Mouse (Mus musculus) heart, postnatal 25 days (tissue): Measurements from ENCODE around the gene Iqcf4. TPM values are rescaled to one million over a fixed set of nuclear protein-coding genes. Genes with fewer than 3 reads are reported as not detected.
"Not testable (repeated sequence)": the region's sequence is repeated elsewhere in the genome, so short reads cannot be mapped to it uniquely, and the experiment has no call there.

Experiments used
- DNase-seq: peaks from one replicate; pipeline ENCODE4 v3.0.0; 2022; ENCODE audit warnings: low spot score
- intact Hi-C: fragments of 180-260 bp; cut with DNase I; formaldehyde crosslinking; loops from one replicate; pipeline ENCODE4 v1.15.1; 2025
- total RNA-seq, 2 experiments: library from RNA; stranded (reverse); gene quantifications; 2 replicates each; pipeline ENCODE4 v1.2.3; 2021

Iqcf4 gene
- not detected for total RNA-seq

- intact Hi-C loops, result no loop called here
- DNase-seq, result no peak
Measured at GRCm38 (mm10) chr9:106570896-106571295, at the start of gene Iqcf4. Iqcf4 (minus strand) TSS chr9:106570996.

- no peak for DNase-seq
- intact Hi-C loops, result no loop called here
Measured at GRCm38 (mm10) chr9:106617496-106617895, 46.7 kb upstream of the Iqcf4 start.

- DNase-seq, result no peak
Measured at GRCm38 (mm10) chr9:106616306-106616705, 45.5 kb upstream of the Iqcf4 start.

GRCm38 (mm10) chr9:106614616-106615015 is 43.8 kb upstream of the Iqcf4 start:
- intact Hi-C loops, result no loop called here
- DNase-seq, result no peak

More at GRCm38 (mm10) chr9:106616306-106616705, 45.5 kb upstream of the Iqcf4 start:
- intact Hi-C loops, result no loop called here

- DNase-seq, result no peak
- intact Hi-C loops, result no loop called here
Measured at GRCm38 (mm10) chr9:106613951-106614350, 43.2 kb upstream of the Iqcf4 start.

- DNase-seq, result no peak
- intact Hi-C loops, result no loop called here
Measured at GRCm38 (mm10) chr9:106610727-106611126, 39.9 kb upstream of the Iqcf4 start.

GRCm38 (mm10) chr9:106600546-106600945 is 29.8 kb upstream of the Iqcf4 start:
- DNase-seq, result no peak
- intact Hi-C loops, result no loop called here

GRCm38 (mm10) chr9:106598466-106598865 is 27.7 kb upstream of the Iqcf4 start:
- intact Hi-C loops, result no loop called here

GRCm38 (mm10) chr9:106595836-106596235 is 25.0 kb upstream of the Iqcf4 start:
- no peak for DNase-seq
- intact Hi-C loops, result no loop called here

More at GRCm38 (mm10) chr9:106598466-106598865, 27.7 kb upstream of the Iqcf4 start:
- DNase-seq, result no peak

GRCm38 (mm10) chr9:106595402-106595801 is 24.6 kb upstream of the Iqcf4 start:
- intact Hi-C loops, result not testable (repeated sequence)

GRCm38 (mm10) chr9:106592158-106592557 is 21.4 kb upstream of the Iqcf4 start:
- intact Hi-C loops, result no loop called here
- no peak for DNase-seq

More at GRCm38 (mm10) chr9:106595402-106595801, 24.6 kb upstream of the Iqcf4 start:
- not testable (repeated sequence) for DNase-seq

GRCm38 (mm10) chr9:106582552-106582951 is 11.8 kb upstream of the Iqcf4 start:
- intact Hi-C loops, result no loop called here
- no peak for DNase-seq

GRCm38 (mm10) chr9:106580016-106580415 is 9.2 kb upstream of the Iqcf4 start:
- intact Hi-C loops, result no loop called here
- DNase-seq, result no peak

GRCm38 (mm10) chr9:106576112-106576511 is 5.3 kb upstream of the Iqcf4 start:
- no peak for DNase-seq
- intact Hi-C loops, result no loop called here

GRCm38 (mm10) chr9:106573366-106573765 is 2.6 kb upstream of the Iqcf4 start:
- intact Hi-C loops, result no loop called here
- DNase-seq, result no peak

GRCm38 (mm10) chr9:106572186-106572585 is 1.4 kb upstream of the Iqcf4 start:
- intact Hi-C loops, result no loop called here

GRCm38 (mm10) chr9:106566437-106566836 is 4.4 kb downstream of the Iqcf4 start:
- intact Hi-C loops, result no loop called here
- DNase-seq, result no peak

More at GRCm38 (mm10) chr9:106572186-106572585, 1.4 kb upstream of the Iqcf4 start:
- no peak for DNase-seq

GRCm38 (mm10) chr9:106564025-106564424 is 6.8 kb downstream of the Iqcf4 start:
- intact Hi-C loops, result no loop called here
- DNase-seq, result no peak

- intact Hi-C loops, result no loop called here
Measured at GRCm38 (mm10) chr9:106562291-106562690, 8.5 kb downstream of the Iqcf4 start.

GRCm38 (mm10) chr9:106561531-106561930 is 9.3 kb downstream of the Iqcf4 start, which contains the start of gene Iqcf3:
Iqcf3 (minus strand) TSS chr9:106561631.
- intact Hi-C loops, result no loop called here
- DNase-seq, result no peak

More at GRCm38 (mm10) chr9:106562291-106562690, 8.5 kb downstream of the Iqcf4 start:
- no peak for DNase-seq

GRCm38 (mm10) chr9:106534975-106535374 is 35.8 kb downstream of the Iqcf4 start:
- intact Hi-C loops, result no loop called here
- DNase-seq, result no peak

GRCm38 (mm10) chr9:106534296-106534695 is 36.5 kb downstream of the Iqcf4 start:
- intact Hi-C loops, result no loop called here
- no peak for DNase-seq
